Mouse (Mus musculus): Measurements from ENCODE around the gene Cdc73. TPM values are rescaled to one million over a fixed set of nuclear protein-coding genes. Genes with fewer than 3 reads are reported as not detected.
"Not testable (repeated sequence)": the region's sequence is repeated elsewhere in the genome, so short reads cannot be mapped to it uniquely, and the experiment has no call there.

Gene Cdc73
- total RNA-seq, 4 experiments from 2014 or later, result 90.9 to 134 (median 122) TPM

DNA sequence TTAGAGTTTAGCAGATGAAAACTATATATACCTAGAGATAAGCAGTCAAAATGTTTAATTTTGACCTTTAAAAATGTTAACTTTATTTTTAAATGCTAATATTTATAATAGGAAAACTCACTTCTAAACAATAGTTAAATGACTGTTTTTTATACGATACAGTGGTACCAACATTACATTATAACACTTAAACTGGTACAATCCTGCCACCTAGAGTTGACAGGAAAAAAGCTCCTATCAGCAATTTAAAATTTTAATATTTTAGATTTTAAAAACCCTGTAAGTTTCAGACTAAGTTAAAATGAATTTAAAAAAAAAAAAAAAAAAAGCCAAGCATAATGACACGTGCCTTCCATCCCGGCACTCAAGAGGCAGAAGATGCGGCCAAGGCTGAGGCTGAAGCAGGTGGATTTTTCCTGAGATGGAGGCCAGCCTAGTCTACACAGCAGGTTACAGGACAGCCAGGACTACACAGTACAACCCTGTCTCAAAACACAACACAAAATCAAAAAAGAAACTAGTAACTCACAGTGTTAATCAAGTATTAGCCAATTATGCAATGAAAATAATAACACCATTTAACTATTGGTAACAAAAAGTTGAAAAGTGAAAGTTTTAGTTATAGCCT, 26.8 kb downstream of the Cdc73 start:
- no peak for DNase-seq

DNA sequence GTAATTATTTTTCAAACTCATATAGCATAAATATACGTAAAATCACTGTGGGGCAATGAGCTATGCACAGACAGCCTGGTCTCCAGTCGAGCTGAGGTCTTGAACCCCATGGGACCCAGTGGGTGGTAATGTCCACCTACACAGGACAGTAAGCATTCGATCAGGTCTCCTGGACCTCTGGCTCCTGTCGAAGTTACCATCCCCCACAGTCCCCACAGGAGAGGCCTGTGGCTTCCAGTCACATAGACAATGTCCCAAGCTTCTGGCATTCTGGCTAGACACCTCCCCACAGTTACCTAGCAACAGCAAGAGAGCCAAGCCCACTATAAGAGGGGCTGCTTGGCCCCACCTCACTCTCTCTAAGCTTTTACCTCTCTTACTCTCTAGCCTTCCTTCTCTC, 37.9 kb downstream of the Cdc73 start:
- not testable (repeated sequence) for DNase-seq

DNA sequence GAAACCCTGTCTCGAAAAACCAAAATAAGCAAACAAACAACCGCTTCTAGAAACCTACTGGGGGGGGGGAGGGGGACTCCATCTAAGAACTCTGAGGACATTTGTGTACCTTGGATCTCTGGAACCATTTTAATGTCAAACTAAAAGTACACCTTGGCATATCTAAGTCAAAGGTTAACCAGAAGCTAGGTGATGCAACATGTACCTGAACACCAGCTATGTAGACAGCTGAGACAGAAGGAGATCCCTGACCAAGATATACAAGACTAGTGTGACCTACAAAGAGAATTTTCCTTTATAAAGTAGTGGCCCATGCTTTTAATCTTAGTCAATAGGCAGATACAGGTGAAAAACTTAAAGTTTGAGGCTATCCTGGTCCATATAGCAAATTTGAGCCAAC, 39.5 kb downstream of the Cdc73 start:
- DNase-seq, result no peak

DNA sequence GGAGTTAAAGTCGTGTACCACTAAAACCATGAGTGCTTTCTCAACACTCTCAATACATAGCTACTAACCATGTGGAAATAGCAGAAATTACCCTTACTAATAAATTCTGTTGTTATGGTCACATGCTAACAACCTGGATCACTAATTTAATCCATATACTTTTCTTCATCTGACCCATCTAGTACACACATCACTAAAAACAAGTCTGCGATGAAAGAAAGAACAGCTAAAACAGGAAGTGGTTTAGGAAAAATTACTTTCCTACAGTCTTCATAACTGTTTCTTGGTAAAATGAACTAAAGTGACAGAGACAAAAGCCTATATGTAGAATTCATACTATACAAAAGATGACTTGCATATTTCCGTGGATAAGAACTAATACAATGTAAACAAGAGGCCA, 49.0 kb downstream of the Cdc73 start:
- no peak for DNase-seq

DNA sequence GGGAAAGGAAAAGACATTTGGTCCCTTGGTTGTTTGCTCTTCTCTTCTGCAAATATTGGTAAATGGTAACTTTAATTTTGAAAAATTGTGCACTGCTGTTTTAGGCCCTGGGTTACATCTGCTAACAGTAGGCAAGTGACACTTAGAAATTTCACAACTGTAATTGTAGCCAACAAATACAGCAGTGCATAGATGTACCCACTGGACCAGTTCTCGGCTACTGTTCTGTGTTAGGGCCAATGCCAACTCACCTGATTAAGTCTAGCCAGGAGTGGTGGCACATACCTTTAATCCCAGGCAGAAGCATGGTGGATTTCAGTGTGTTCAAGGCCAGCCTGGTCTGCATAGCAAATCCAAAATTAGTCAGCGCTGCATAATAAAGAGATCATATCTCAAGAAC, 52.4 kb downstream of the Cdc73 start:
- DNase-seq, result no peak

DNA sequence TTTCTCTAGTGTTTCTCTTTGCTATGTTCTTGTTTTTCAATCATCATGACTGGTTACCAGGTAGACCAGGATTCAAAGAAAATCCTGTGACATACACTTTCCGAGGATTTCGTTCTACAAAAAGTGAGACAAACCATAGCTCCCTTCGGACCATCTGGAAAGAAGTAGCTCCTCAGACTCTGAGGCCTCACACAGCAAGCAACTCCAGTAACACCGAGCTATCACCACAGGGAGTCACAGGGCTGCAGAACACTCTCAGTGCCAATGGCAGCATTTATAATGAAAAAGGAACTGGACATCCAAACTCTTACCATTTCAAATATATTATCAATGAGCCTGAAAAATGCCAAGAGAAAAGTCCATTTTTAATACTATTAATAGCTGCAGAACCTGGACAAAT, 56.5 kb downstream of the Cdc73 start:
- DNase-seq, result no peak

DNA sequence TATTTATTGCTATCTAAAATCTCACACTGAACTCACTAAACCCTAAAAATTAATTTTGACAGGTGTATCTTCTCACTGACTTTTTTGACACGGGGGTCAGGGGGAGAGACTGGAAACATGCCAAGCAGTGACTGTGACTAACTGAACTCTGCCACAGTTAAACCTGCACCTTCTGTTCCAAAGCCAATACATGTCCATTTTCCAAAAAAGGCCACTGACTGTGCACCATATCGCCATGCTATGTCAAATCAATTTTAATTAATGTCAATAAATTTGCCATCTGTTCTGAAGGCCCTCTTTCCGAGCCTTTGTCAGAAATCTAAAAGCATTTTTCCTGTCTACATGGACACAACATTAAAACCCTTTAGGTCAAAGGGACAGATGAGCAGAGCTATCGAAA, 57.3 kb downstream of the Cdc73 start:
- DNase-seq, result no peak

DNA sequence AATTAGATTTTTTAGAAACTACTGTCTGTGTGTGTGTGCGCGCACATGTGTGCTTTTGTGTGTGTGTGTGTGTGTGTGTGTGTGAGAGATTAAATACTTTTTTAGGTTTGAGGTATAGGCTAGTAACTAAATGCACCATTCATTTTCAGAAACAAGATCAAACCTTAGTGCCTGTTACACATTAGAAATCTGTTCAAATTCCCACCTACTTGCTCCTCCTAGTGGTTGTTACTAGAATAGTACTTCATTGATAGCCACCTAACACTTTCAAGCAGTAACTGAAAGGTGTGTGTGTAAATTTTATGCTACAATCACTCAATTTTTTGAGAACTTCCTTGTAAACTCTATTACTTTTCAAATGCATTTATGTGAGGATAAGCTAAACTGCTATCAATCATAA, 58.5 kb downstream of the Cdc73 start:
- DNase-seq, result no peak

DNA sequence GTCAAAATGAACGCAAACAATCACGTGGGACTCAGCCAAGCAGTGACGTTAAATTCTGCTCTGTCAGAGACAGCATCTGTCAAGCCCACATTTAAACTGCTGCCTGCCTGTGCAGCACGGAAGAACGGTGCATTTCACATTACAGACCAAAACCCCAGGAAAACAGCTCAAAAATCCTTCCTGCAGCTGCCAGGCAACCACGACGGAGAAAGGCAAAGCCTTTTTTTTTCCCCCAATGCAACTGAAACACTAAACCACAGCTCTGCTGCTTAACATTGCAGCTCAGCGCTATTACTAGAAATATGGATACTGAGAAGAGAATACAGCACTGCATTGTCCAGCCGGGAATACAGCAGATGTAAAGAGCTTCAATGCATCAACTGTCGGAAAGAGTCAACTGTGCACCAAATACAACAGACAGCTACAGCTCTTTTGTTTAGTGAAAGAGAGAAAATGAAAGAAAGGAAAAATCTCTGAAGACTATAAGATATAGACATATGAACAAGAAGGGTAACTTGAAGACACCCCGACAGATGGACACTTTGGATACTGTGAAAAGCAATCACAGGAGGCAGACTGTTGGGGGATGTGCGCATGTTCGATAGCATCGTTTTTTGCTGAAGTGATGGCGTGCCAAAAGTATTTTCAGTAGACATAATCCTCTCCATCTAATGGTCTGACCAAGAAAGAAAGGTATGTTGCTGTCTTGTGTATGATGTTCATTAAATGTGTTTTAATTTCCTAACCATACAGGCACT, 61.9 kb downstream of the Cdc73 start, which contains the start of gene B3galt2:
Gene B3galt2 (plus strand): TSS at position 15 of the 758 bp plus-strand sequence.
- peak; percentile 34 for DNase-seq

DNA sequence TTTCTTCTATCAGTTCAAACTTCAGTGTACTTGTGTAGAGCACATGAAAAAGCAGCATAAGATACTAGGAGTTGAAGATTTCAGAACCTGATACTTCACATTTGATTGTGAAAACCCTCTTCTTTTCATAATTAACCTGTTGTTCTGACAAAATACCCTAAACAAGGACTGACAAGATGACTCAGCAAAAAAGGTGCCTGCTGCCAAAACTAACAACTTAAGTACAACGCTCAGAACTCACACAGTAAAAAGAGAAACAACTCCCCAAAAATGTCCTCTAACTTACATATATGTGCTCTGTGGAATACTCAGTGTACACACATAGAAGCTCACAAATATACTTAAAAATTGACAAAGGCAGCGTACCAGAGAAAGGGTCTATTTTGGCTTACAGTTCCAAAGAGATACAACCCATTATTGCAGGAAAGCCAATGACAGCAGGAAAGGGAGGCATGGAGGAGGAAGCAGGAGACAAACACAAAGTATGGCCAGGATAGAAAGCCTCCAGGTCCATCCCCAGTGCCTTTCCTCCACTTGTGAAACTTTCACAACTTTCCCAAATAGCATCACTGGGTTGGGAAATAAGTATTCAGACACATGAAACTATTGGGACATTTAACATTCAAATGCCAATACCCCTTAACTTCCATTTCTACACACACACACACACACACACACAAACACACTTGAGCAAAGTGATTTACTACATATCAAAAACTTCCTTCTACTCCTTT, 69.7 kb downstream of the Cdc73 start:
- no peak for DNase-seq

DNA sequence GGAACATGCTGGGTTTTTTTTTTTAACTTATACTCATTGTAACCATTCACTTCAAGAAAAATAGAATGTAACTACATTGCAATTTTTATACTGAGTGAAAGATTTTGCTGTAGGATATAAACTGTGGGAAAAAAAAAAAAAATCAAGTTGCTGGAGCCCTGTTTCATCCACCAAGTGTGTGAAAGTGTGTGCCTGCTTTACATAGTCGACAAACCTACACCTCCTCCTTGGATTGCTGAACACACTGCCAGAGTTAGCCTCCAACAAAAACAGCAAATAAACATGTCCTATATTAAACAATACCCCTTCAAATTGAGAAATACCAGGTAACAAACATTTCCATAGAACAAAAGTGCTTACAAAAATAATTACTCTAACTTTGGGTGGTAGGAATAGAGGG, 70.3 kb downstream of the Cdc73 start:
- no peak for DNase-seq

DNA sequence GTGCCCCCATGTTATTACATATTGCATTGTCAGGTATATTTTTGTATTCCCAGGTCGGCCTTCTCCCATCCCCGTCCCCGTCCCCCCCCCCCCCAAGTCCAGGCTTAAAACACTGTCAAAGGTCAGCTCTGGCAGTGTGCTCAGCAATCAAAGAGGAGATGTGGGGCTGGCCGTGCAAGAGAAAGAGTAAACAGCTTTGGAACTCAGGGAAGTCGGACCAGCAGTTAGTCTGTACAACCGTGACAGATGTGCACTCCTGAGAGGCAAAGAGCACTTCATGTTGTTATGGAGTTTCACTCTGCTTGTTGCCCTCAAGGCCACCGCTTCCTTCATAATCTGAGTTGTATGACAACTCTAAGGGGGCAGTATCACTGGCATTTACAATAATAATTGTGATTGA, 71.4 kb downstream of the Cdc73 start:
- no peak for DNase-seq

DNA sequence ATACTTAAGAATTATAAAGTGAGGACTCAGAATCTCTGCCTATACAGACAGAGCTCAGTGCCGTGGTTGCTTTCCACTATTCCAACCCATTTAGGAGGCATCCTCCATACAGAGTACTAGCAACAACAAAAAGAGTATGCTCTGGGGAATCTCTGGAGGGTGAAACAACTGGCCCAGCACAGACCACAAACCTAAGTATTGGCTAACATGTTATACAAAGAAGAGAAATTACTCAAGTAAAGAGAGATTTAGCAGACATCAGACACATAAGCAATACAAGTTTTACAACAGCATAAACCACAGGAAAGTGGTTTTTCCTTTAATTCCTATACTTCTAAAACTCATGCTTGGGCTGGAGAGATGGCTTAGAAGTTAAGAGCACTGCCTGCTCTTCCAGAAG, 80.1 kb downstream of the Cdc73 start:
- DNase-seq, result no peak

DNA sequence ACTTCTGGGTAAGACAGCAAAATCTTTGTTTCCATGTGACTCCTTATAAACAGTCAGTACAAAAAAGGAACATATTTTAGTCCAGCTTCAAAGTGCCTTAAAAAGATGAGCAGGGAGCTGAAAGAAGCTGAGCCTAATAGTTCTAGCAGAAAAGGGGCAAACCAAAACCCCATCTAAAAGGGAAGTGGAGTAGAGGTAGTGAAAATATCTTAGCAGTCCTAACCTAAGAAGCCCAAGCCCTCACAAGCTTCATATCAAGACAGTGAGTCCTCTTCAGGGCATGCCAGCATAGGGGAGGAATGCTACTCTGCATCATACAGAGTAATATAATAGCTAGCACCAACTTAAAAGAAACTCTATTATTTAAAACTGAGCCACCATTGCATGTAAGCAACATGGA, 80.8 kb downstream of the Cdc73 start:
- no peak for DNase-seq

DNA sequence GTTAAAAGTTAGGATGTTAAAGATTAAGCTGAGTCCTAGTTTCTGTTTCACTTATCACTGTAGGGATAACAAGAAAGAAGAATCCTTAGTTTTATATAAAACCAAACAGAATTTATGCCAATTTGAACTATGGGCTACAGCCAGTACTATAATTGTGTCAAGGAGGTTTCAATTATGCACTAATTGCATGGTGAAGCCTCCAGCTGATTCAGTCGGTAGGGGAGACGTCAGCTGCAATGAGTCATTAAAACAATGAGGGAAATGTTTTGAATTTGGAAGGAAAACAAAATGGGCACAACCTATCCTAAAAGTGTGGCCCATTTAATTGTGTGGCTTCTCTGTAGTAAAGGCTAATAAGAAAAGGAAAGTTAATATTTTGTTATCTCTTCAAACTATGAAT, 82.9 kb downstream of the Cdc73 start:
- DNase-seq, result no peak

DNA sequence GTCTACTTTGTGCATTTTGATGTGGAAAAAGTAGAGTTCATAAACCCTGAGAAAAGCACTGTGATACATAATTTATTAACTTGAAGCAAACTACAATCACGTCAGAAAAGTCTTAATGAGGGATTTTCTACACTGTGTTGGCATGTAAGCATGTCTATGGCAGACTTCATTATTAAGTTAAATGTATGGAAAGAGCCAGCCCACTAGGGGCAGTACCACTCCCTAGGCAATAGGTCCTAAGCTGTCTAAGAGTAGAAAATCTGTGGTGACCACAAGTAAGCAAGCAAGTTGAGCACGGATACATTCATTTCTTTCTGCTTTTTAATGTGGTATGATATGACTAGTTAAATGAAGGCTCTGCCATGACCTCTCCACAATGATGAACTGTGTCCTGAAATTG, 89.8 kb downstream of the Cdc73 start:
- DNase-seq, result no peak

DNA sequence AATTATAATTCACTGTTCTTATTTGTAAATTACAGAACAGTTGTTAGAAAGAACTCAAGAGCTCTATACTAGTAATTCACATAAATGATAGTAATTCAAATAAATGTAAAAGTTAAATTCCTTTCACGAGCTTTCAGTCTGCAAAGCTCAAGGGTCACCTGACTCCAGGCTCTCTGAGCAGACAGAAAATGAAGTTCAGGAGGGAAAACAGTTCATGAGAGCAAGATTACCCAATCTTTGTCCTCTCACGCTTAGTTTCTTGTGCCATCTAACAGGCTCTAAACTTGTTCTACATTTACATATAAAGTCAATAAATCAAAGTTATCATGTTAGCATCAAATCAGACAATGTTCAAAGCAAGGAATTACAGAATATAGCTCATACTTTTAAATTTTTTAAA, 93.8 kb downstream of the Cdc73 start:
- DNase-seq, result no peak

DNA sequence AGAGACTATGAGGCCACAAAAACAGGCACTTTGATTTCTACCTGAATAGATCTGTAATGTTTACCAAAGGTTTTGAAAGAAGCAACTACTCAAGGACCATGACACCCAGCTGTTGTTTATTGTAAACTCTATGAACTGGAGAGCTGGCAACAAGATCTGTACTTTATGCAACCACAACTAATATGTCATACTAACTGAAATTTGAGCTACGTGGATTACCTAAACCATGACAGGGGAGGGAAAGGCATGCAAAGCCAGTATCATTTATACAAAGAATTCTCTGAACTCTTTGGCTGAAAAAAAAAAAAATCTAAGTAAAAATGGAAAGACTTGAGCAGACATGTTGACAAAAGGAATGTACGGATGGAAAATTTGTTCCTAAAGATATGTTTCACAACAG, 105.8 kb downstream of the Cdc73 start:
- DNase-seq, result no peak

DNA sequence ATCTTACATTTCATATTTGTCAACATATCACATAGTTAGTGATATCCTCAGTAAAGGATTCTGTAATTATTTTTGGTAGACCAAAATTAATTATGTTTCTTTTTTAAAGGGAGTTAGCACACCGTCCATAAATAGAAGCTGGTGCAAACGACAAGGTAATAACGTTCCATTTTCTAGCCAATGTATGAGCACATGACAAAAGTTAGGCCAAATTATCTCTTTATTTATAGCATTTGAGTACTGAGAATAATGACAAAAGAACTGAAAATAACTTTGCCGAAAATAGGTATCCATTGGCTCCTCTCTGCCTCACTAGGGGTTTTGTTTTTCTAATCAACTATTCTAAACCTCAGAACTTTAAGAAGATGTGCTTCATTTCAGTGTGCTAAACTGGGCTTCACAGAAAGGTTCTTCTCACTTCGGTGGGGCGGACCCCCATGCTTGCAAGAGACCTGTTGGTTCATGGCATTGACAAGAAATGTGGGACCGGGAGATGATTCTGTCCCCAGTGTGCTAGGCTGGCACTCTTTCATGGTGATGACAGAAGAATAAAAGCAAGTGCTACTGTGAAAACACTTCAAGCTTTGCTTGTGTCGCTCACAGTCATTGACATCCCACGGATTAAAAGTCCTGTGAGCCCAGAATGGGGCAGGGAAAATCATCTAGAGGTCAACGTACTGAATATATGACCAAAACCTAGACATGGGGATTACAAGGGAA, 125.7 kb downstream of the Cdc73 start:
- DNase-seq, result no peak

DNA sequence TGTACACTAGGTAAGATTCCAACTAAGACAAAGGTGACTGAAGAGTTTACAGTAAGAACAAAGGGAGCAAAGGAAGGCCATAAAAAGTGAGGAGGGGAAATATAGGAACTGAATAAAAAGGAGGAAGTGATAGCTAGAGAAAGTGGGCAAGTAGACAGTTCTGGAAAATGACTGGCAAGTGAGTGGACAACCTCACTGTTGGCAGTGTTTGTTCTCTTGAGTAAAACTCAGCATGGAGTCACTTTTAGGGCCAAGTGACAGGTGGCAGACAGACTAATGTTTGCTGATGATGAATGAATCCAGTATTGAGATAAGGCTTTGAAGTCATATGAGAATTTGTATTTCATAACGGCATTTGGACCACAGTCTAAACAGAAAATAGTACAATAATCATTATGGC, 144.5 kb downstream of the Cdc73 start:
- DNase-seq, result no peak

DNA sequence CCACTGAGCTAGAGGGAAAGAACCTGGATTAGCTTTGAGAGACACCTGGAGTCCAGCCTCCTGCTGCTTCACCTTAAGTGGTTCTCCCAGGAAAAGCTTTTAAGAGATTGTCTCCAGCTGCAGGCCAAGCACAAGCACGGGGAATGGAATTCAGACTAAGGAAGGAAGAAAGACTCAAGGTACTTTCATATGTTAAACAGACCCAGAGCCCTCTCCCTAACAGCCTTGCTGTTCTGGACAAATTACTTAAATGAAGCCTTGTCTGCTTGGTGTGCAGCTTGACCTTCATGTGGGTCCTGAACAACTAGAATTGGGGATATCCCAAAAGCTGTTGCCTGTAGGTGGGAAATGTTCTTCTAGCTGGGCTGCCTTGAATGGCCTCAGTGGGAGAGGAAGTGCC, 147.2 kb downstream of the Cdc73 start:
- DNase-seq, result no peak

DNA sequence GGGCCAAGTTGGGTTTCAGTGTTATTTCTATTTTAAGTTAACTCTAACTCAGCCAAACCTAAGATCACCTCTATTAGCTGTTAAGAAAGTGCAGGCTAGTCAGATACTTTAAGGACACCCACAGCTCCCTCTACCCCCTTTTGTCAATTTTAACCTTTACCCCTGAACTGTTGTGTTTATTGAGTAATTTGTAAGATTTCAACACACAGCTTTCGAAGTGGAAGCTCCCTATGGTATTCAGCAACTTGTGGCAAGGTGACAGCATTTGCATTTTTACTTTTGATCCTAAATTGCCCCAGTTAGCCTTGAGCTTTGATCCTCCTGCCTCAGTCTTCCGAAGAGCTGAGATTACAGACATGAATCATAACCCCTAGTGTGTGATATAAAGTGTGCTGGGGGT, 148.1 kb downstream of the Cdc73 start:
- DNase-seq, result no peak

Data from adrenal gland, adult 8-10 months (tissue).